Mouse (Mus musculus) embryonic facial prominence, embryonic 12.5 days (tissue): ENCODE data around the gene Myo3b. TPM values are rescaled to one million over a fixed set of nuclear protein-coding genes. Genes with fewer than 3 reads are reported as not detected.

Source experiments
- ATAC-seq: fragments of 200-750 bp; cut with Nextera tagmentation; 2 replicates; pipeline ENCODE4 v1.8.0; 2017; ENCODE audit not compliant: insufficient number of reproducible peaks, insufficient read depth, low FRiP score, low TSS enrichment
- H3K27ac ChIP-seq: fragments of 300-500 bp; sonication (generic); 2 replicates; pipeline ENCODE4 v1.5.1; 2016; ENCODE audit warnings: mild to moderate bottlenecking
- H3K27me3 ChIP-seq: fragments of 300-500 bp; sonication (generic); 2 replicates; pipeline ENCODE4 v1.6.1; 2016; ENCODE audit warnings: mild to moderate bottlenecking, moderate library complexity
- H3K36me3 ChIP-seq: fragments of 300-500 bp; sonication (generic); 2 replicates; pipeline ENCODE4 v1.6.1; 2016; ENCODE audit warnings: mild to moderate bottlenecking
- H3K4me1 ChIP-seq: fragments of 300-500 bp; sonication (generic); 2 replicates; pipeline ENCODE4 v1.6.1; 2016
- H3K4me2 ChIP-seq: fragments of 300-500 bp; sonication (generic); replicated peaks from 2 replicates; pipeline ENCODE4 v1.6.1; 2016; ENCODE audit warnings: mild to moderate bottlenecking, moderate library complexity
- H3K4me3 ChIP-seq: fragments of 300-500 bp; sonication (generic); 2 replicates; pipeline ENCODE4 v1.5.1; 2016; ENCODE audit warnings: mild to moderate bottlenecking
- H3K9ac ChIP-seq: fragments of 300-500 bp; sonication (generic); 2 replicates; pipeline ENCODE4 v1.6.1; 2016; ENCODE audit warnings: mild to moderate bottlenecking, moderate library complexity
- H3K9me3 ChIP-seq: fragments of 300-500 bp; sonication (generic); 2 replicates; pipeline ENCODE4 v1.6.1; 2016; ENCODE audit warnings: mild to moderate bottlenecking, moderate library complexity
- WGBS: fragments of 180-500 bp; shearing (Covaris S2); methylation state at CpG from one replicate; pipeline ENCODE4 v1.1.7; 2016; 5-methylcytosine and 5-hydroxymethylcytosine counted together
- polyA plus RNA-seq: library from polyadenylated mRNA; unstranded; fragments of >200 nt; fragmentation: Nextera tagmentation; extraction: Ambion mirVana; gene quantifications from 2 replicates; pipeline ENCODE4 v1.2.1, GENCODE M21; 2016

Myo3b gene
- polyA plus RNA-seq, 1 experiment from 2014 or later: 0.12 TPM

GRCm38 (mm10) chr2:70399441-70400115, 360.7 kb downstream of the Myo3b start:
- Histone ChIP-seq H3K4me3 (no peak overlapping the region), H3K36me3 (no peaks in the 10 kb centered on the region), H3K9me3 (no peaks in the 10 kb centered on the region), H3K27ac (no peak overlapping the region), H3K27me3 (no peaks in the 10 kb centered on the region), H3K4me2 (no peak overlapping the region), H3K4me1 (peaks cover 5% of the 10 kb centered on the region; the same call in 1 of the 2 replicates), H3K9ac (no peak overlapping the region)
- no peak for ATAC-seq
- 50% methylated on average over 15 of the region's 15 CpGs for WGBS

DNA sequence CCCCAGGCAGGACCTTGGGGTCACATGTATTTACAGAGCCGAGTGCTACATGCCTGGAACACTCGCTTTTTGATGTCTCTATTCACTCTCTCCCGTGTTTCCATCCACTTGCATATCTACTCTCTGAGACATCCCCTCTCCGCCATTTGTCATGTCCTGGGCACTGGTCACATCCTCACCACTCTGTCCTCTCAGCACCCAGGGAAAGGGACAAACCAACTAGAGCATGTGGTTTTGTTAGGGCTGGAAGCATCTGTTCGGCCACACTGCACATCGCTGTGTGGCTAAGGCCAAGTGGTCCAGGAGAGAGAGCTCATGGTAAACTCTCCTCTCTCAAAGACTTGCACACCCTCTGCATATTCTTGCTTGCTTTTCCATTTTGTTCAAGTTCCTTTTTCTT, 361.4 kb downstream of the Myo3b start:
- H3K4me3 ChIP-seq: no peak overlapping the region
- WGBS: 78% methylated on average over 6 of the region's 6 CpGs
- H3K9me3 ChIP-seq: no peaks in the 10 kb centered on the region
- no peaks in the 10 kb centered on the region for H3K27me3 ChIP-seq
- no peak for ATAC-seq
- H3K27ac ChIP-seq: no peak overlapping the region
- no peak overlapping the region for H3K4me2 ChIP-seq
- H3K4me1 ChIP-seq: peaks cover 5% of the 10 kb centered on the region; the same call in 1 of the 2 replicates
- no peak overlapping the region for H3K9ac ChIP-seq
- H3K36me3 ChIP-seq: no peaks in the 10 kb centered on the region

GRCm38 (mm10) chr2:70404301-70404700, 365.4 kb downstream of the Myo3b start:
- Histone ChIP-seq H3K4me2 (no peak overlapping the region), H3K4me3 (no peak overlapping the region), H3K4me1 (peaks cover 14% of the 10 kb centered on the region), H3K27ac (no peak overlapping the region), H3K9me3 (no peaks in the 10 kb centered on the region), H3K27me3 (no peaks in the 10 kb centered on the region), H3K36me3 (no peaks in the 10 kb centered on the region), H3K9ac (no peak overlapping the region)
- 22% methylated on average over 2 of the region's 2 CpGs for WGBS
- ATAC-seq: no peak

DNA sequence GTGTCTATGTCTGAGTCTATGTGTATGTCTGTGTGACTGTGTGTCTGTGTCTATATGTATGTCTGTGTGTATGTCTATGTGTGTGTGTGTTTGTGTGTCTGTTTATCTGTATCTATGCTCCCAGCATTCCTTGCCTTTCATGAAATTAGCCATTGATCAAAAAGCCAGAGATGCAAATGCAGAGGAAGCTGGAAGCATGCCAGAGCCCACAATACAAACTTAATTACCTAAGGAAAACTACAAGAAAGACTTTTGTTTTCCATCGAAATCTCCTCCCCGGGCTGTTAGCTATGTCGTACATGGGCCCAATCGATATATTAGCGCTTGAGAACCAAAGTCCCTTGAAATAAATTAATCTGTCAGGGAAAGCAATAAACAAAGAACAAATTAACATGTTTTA, 367.9 kb downstream of the Myo3b start:
- Histone ChIP-seq H3K9me3 (no peaks in the 10 kb centered on the region), H3K36me3 (no peaks in the 10 kb centered on the region), H3K4me3 (no peak overlapping the region), H3K4me1 (peaks cover 14% of the 10 kb centered on the region), H3K4me2 (no peak overlapping the region), H3K27ac (no peak overlapping the region), H3K9ac (no peak overlapping the region), H3K27me3 (no peaks in the 10 kb centered on the region)
- ATAC-seq: no peak
- WGBS: 78% methylated on average over 5 of the region's 5 CpGs

DNA sequence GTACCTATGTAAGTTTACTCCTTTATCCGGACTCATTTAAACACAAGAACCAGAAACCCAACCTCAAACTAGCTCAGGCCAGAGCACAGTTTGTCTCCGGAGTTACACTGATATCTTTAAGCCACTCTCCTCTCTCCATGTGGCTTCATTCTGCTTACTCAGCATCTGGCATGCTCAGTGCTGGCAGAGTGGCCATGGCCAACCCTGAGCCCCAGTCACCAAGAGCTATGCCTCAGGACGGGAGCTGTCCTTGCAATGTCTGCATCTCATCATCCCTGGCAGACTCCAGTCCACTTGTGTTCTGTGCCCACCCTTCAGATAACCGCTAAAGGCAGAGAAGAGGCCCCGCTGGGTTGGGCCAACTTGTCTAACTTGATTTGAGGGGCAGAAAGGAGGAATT, 368.8 kb downstream of the Myo3b start:
- Histone ChIP-seq H3K4me3 (no peak overlapping the region), H3K9me3 (no peaks in the 10 kb centered on the region), H3K9ac (no peak overlapping the region), H3K36me3 (no peaks in the 10 kb centered on the region), H3K27me3 (no peaks in the 10 kb centered on the region), H3K4me1 (peaks cover 14% of the 10 kb centered on the region), H3K27ac (no peak overlapping the region), H3K4me2 (no peak overlapping the region)
- 67% methylated on average over 5 of the region's 5 CpGs for WGBS
- ATAC-seq: no peak

GRCm38 (mm10) chr2:70410298-70410885, 371.5 kb downstream of the Myo3b start:
- Histone ChIP-seq H3K4me3 (no peak overlapping the region), H3K9ac (no peak overlapping the region), H3K9me3 (no peaks in the 10 kb centered on the region), H3K4me1 (peaks cover 9% of the 10 kb centered on the region; the same call in 1 of the 2 replicates), H3K36me3 (no peaks in the 10 kb centered on the region), H3K27ac (no peak overlapping the region), H3K4me2 (no peak overlapping the region), H3K27me3 (0 out of 2 replicates have a peak, but pooled peaks cover 4% of the 10 kb centered on the region)
- 66% methylated on average over 4 of the region's 4 CpGs for WGBS
- ATAC-seq: no peak

- peaks cover 7% of the 10 kb centered on the region; the same call in 1 of the 2 replicates for H3K4me1 ChIP-seq
- H3K27me3 ChIP-seq: 0 out of 2 replicates have a peak, but pooled peaks cover 4% of the 10 kb centered on the region
- 61% methylated on average over 13 of the region's 13 CpGs for WGBS
- no peak overlapping the region for H3K4me3 ChIP-seq
- H3K9me3 ChIP-seq: no peaks in the 10 kb centered on the region
- ATAC-seq: no peak
- H3K4me2 ChIP-seq: no peak overlapping the region
- no peak overlapping the region for H3K9ac ChIP-seq
- H3K36me3 ChIP-seq: no peaks in the 10 kb centered on the region
- no peak overlapping the region for H3K27ac ChIP-seq
These were observed 373.4 kb downstream of the Myo3b start for GRCm38 (mm10) chr2:70412315-70412714.

GRCm38 (mm10) chr2:70414386-70414785, 375.5 kb downstream of the Myo3b start:
- Histone ChIP-seq H3K4me3 (no peak overlapping the region), H3K36me3 (no peaks in the 10 kb centered on the region), H3K4me1 (no peaks in the 10 kb centered on the region), H3K27ac (no peak overlapping the region), H3K27me3 (0 out of 2 replicates have a peak, but pooled peaks cover 4% of the 10 kb centered on the region), H3K4me2 (no peak overlapping the region), H3K9ac (no peak overlapping the region), H3K9me3 (no peaks in the 10 kb centered on the region)
- no peak for ATAC-seq
- 86% methylated on average over 1 of the region's 1 CpGs for WGBS

- Histone ChIP-seq H3K4me3 (no peak overlapping the region), H3K27ac (no peak overlapping the region), H3K36me3 (no peaks in the 10 kb centered on the region), H3K9ac (no peak overlapping the region), H3K9me3 (no peaks in the 10 kb centered on the region), H3K27me3 (0 out of 2 replicates have a peak, but pooled peaks cover 4% of the 10 kb centered on the region), H3K4me1 (no peaks in the 10 kb centered on the region), H3K4me2 (no peak overlapping the region)
- WGBS: 70% methylated on average over 1 of the region's 1 CpGs
- no peak for ATAC-seq
These were observed 376.6 kb downstream of the Myo3b start for GRCm38 (mm10) chr2:70415521-70415920.

DNA sequence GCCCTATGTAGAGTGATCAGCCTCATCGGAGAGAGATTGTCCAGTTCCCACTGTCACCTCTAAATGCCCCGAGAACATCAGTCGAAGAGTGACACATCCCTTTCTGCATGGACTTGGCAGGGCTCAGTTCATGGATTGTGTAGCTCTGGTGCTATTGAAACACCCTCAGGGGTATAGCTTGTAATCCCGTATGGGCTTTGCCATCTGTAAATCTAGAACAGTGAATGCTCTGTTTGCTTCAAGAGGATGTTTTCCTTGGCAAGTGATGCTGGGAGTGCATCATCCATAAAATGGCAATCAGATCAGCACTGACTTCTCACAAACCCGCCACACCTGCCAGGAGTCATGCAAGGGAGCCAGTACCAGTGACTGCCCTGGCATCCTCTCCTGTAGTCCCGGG, 380.4 kb downstream of the Myo3b start:
- no peak overlapping the region for H3K4me2 ChIP-seq
- no peaks in the 10 kb centered on the region for H3K9me3 ChIP-seq
- H3K9ac ChIP-seq: no peak overlapping the region
- H3K36me3 ChIP-seq: no peaks in the 10 kb centered on the region
- no peak for ATAC-seq
- WGBS: 65% methylated on average over 6 of the region's 6 CpGs
- no peaks in the 10 kb centered on the region for H3K27me3 ChIP-seq
- no peak overlapping the region for H3K4me3 ChIP-seq
- H3K27ac ChIP-seq: no peak overlapping the region
- no peaks in the 10 kb centered on the region for H3K4me1 ChIP-seq

GRCm38 (mm10) chr2:70421144-70421874, 382.4 kb downstream of the Myo3b start:
- Histone ChIP-seq H3K4me2 (no peak overlapping the region), H3K27ac (no peak overlapping the region), H3K9ac (no peak overlapping the region), H3K36me3 (no peaks in the 10 kb centered on the region), H3K27me3 (no peaks in the 10 kb centered on the region), H3K9me3 (no peaks in the 10 kb centered on the region), H3K4me3 (no peak overlapping the region), H3K4me1 (no peaks in the 10 kb centered on the region)
- 78% methylated on average over 13 of the region's 13 CpGs for WGBS
- no peak for ATAC-seq

- no peak overlapping the region for H3K27ac ChIP-seq
- ATAC-seq: no peak
- no peak overlapping the region for H3K4me2 ChIP-seq
- no peaks in the 10 kb centered on the region for H3K36me3 ChIP-seq
- H3K27me3 ChIP-seq: no peaks in the 10 kb centered on the region
- no peak overlapping the region for H3K9ac ChIP-seq
- H3K4me3 ChIP-seq: no peak overlapping the region
- H3K4me1 ChIP-seq: no peaks in the 10 kb centered on the region
- WGBS: 44% methylated on average over 11 of the region's 11 CpGs
- no peaks in the 10 kb centered on the region for H3K9me3 ChIP-seq
These were observed 386.7 kb downstream of the Myo3b start for GRCm38 (mm10) chr2:70425611-70426010.
